Mouse (Mus musculus) CH12.LX (cell line): ENCODE measurements around the gene Wscd1. TPM values are rescaled to one million over a fixed set of nuclear protein-coding genes. Genes with fewer than 3 reads are reported as not detected.

ENCODE experiments used
- DNase-seq: peaks from one replicate; pipeline ENCODE4 v3.0.0-alpha.2; 2013; ENCODE audit errors: extremely low read depth
- H3K27ac ChIP-seq: 2 replicates; pipeline ENCODE4 v1.5.1; 2012; ENCODE audit warnings: low read depth, mild to moderate bottlenecking, control low read depth, moderate library complexity; ENCODE audit not compliant: insufficient read depth
- H3K27me3 ChIP-seq: replicated peaks from 2 replicates; pipeline ENCODE3; 2012; ENCODE audit warnings: inconsistent platforms
- H3K36me3 ChIP-seq, 2 experiments: replicated peaks in 1 of 2; 2 replicates each; pipeline versions ENCODE3 to v1.6.1; 2012; ENCODE audit warnings: inconsistent platforms in 1 of 2, low read length in 1 of 2, mild to moderate bottlenecking in 1 of 2, mixed read lengths in 1 of 2, moderate library complexity in 1 of 2; ENCODE audit not compliant: control insufficient read depth in 1 of 2, insufficient read depth in 1 of 2
- H3K4me1 ChIP-seq, 2 experiments: 2 replicates each; pipeline ENCODE4 v1.6.1; 2012; ENCODE audit warnings: inconsistent platforms in 1 of 2, moderate library complexity in 1 of 2; ENCODE audit not compliant: insufficient read depth in 2 of 2, control insufficient read depth in 1 of 2
- H3K4me2 ChIP-seq: 2 replicates; pipeline ENCODE4 v1.6.1; 2012; ENCODE audit warnings: low read depth, mild to moderate bottlenecking, control low read depth; ENCODE audit not compliant: poor library complexity, insufficient read depth, severe bottlenecking
- H3K4me3 ChIP-seq, 3 experiments: fragments of 150-350 bp in 1 of 3; sonication (generic) in 1 of 3; replicated peaks in 1 of 3; 2 replicates each; pipeline versions ENCODE3 to v1.5.1; 2011 to 2012; ENCODE audit warnings: low read depth in 2 of 3, low read length in 2 of 3, mild to moderate bottlenecking in 2 of 3, moderate library complexity in 2 of 3, control low read depth in 1 of 3, improper control_type of control experiment in 1 of 3, inconsistent platforms in 1 of 3, mixed read lengths in 1 of 3; ENCODE audit not compliant: poor library complexity in 1 of 3
- H3K79me2 ChIP-seq: replicated peaks from 2 replicates; pipeline ENCODE4 v1.6.1; 2012; ENCODE audit warnings: mild to moderate bottlenecking, moderate library complexity; ENCODE audit not compliant: control insufficient read depth, poor library complexity, insufficient read depth, severe bottlenecking; ENCODE audit errors: extremely low read depth
- H3K9ac ChIP-seq: 2 replicates; pipeline ENCODE4 v1.6.1; 2012; ENCODE audit warnings: low read depth, mild to moderate bottlenecking, control low read depth, moderate library complexity; ENCODE audit not compliant: insufficient read depth
- H3K9me3 ChIP-seq: replicated peaks from 2 replicates; pipeline ENCODE3; 2012; ENCODE audit warnings: low read length, inconsistent platforms, mixed read lengths
- BHLHE40 ChIP-seq: IDR thresholded peaks from 2 replicates; pipeline ENCODE4 v1.6.1; 2011; ENCODE audit warnings: mild to moderate bottlenecking, low read depth, low read length, improper control_type of control experiment
- CHD1 ChIP-seq: IDR thresholded peaks from 2 replicates; pipeline ENCODE4 v1.6.1; 2012; ENCODE audit warnings: low read depth, low read length, improper control_type of control experiment, inconsistent platforms
- CHD2 ChIP-seq: IDR thresholded peaks from 2 replicates; pipeline ENCODE4 v1.6.1; 2011; ENCODE audit warnings: low read length, improper control_type of control experiment
- CTCF ChIP-seq, 2 experiments: IDR thresholded peaks in 1 of 2; conservative IDR thresholded peaks in 1 of 2; 2 replicates each; pipeline ENCODE4 v1.5.1; 2011 to 2012; ENCODE audit warnings: low read depth in 2 of 2, low read length in 2 of 2, improper control_type of control experiment in 1 of 2, inconsistent platforms in 1 of 2, mild to moderate bottlenecking in 1 of 2, moderate library complexity in 1 of 2
- ETS1 ChIP-seq: conservative IDR thresholded peaks from 2 replicates; pipeline ENCODE4 v1.6.1; 2012; ENCODE audit warnings: low read depth, mild to moderate bottlenecking, inconsistent platforms, low read length, improper control_type of control experiment, moderate library complexity
- GABPA ChIP-seq: IDR thresholded peaks from 2 replicates; pipeline ENCODE4 v1.6.1; 2012; ENCODE audit warnings: low read depth, low read length, improper control_type of control experiment, inconsistent platforms; ENCODE audit not compliant: insufficient replicate concordance
- HCFC1 ChIP-seq: IDR thresholded peaks from 2 replicates; pipeline ENCODE4 v1.6.1; 2012; ENCODE audit warnings: low read depth, mild to moderate bottlenecking, inconsistent platforms, low read length, improper control_type of control experiment
- IRF4 ChIP-seq: IDR thresholded peaks from 2 replicates; pipeline ENCODE4 v1.6.1; 2014; ENCODE audit warnings: low read depth, mild to moderate bottlenecking, inconsistent platforms, low read length, improper control_type of control experiment
- JUN ChIP-seq: IDR thresholded peaks from 2 replicates; pipeline ENCODE4 v1.6.1; 2011; ENCODE audit warnings: low read depth, mild to moderate bottlenecking, low read length, improper control_type of control experiment, moderate library complexity; ENCODE audit not compliant: insufficient read depth
- JUND ChIP-seq: conservative IDR thresholded peaks from 2 replicates; pipeline ENCODE4 v1.6.1; 2011; ENCODE audit warnings: low read depth, low read length, improper control_type of control experiment
- KAT2A ChIP-seq: IDR thresholded peaks from 2 replicates; pipeline ENCODE4 v1.6.1; 2012; ENCODE audit warnings: low read length, improper control_type of control experiment, inconsistent platforms; ENCODE audit not compliant: insufficient replicate concordance
- MAFK ChIP-seq: IDR thresholded peaks from 2 replicates; pipeline ENCODE4 v1.6.1; 2011; ENCODE audit warnings: low read length, improper control_type of control experiment; ENCODE audit not compliant: insufficient replicate concordance
- MAZ ChIP-seq: IDR thresholded peaks from 2 replicates; pipeline ENCODE4 v1.6.1; 2012; ENCODE audit warnings: low read depth, mild to moderate bottlenecking, inconsistent platforms, low read length, improper control_type of control experiment, moderate library complexity
- MEF2A ChIP-seq: IDR thresholded peaks from 2 replicates; pipeline ENCODE4 v1.6.1; 2014; ENCODE audit warnings: low read depth, mild to moderate bottlenecking, inconsistent platforms, low read length, improper control_type of control experiment, borderline replicate concordance
- MXI1 ChIP-seq: IDR thresholded peaks from 2 replicates; pipeline ENCODE4 v1.6.1; 2011; ENCODE audit warnings: mild to moderate bottlenecking, low read depth, low read length, improper control_type of control experiment
- NELFE ChIP-seq: IDR thresholded peaks from 2 replicates; pipeline ENCODE4 v1.6.1; 2011; ENCODE audit warnings: low read depth, low read length, improper control_type of control experiment
- NRF1 ChIP-seq: IDR thresholded peaks from 2 replicates; pipeline ENCODE4 v1.6.1; 2014; ENCODE audit warnings: low read depth, mild to moderate bottlenecking, inconsistent platforms, low read length, improper control_type of control experiment, moderate library complexity
- PAX5 ChIP-seq: IDR thresholded peaks from 2 replicates; pipeline ENCODE4 v1.6.1; 2012; ENCODE audit warnings: low read length, inconsistent platforms, mixed read lengths
- POLR2A ChIP-seq: IDR thresholded peaks from 2 replicates; pipeline ENCODE4 v1.6.1; 2011; ENCODE audit warnings: low read depth, mild to moderate bottlenecking, improper control_type of control experiment, low read length
- RAD21 ChIP-seq: IDR thresholded peaks from 2 replicates; pipeline ENCODE4 v1.6.1; 2011; ENCODE audit warnings: low read depth, mild to moderate bottlenecking, low read length, improper control_type of control experiment, moderate library complexity
- RCOR1 ChIP-seq: conservative IDR thresholded peaks from 2 replicates; pipeline ENCODE4 v1.6.1; 2012; ENCODE audit warnings: low read depth, mild to moderate bottlenecking, inconsistent platforms, low read length, improper control_type of control experiment
- TBP ChIP-seq: conservative IDR thresholded peaks from 2 replicates; pipeline ENCODE4 v1.6.1; 2011; ENCODE audit warnings: low read depth, low read length, improper control_type of control experiment
- TCF12 ChIP-seq: IDR thresholded peaks from 2 replicates; pipeline ENCODE4 v1.6.1; 2014; ENCODE audit warnings: low read depth, mild to moderate bottlenecking, inconsistent platforms, low read length, improper control_type of control experiment
- USF1 ChIP-seq: IDR thresholded peaks from 2 replicates; pipeline ENCODE4 v1.6.1; 2014; ENCODE audit warnings: low read depth, mild to moderate bottlenecking, inconsistent platforms, low read length, improper control_type of control experiment
- USF2 ChIP-seq: conservative IDR thresholded peaks from 2 replicates; pipeline ENCODE4 v1.6.1; 2011; ENCODE audit warnings: low read depth, low read length, improper control_type of control experiment
- ZC3H11A ChIP-seq: IDR thresholded peaks from 2 replicates; pipeline ENCODE4 v1.6.1; 2012; ENCODE audit warnings: low read depth, mild to moderate bottlenecking, inconsistent platforms, low read length, improper control_type of control experiment
- ZKSCAN1 ChIP-seq: IDR thresholded peaks from 2 replicates; pipeline ENCODE4 v1.6.1; 2012; ENCODE audit warnings: low read depth, inconsistent platforms, low read length, improper control_type of control experiment, borderline replicate concordance
- ZMIZ1 ChIP-seq: IDR thresholded peaks from 2 replicates; pipeline ENCODE4 v1.6.1; 2012; ENCODE audit warnings: low read depth, mild to moderate bottlenecking, inconsistent platforms, low read length, improper control_type of control experiment
- dilution Hi-C: fragments of 300-500 bp; cut with MboI; formaldehyde crosslinking; loops from 2 replicates; pipeline ENCODE4 v1.14.3; 2020; ENCODE audit warnings: low sequenced_read_pairs; ENCODE audit not compliant: extremely low pct_unique_long_range_greater_than_20kb, extremely low pct_ligation_motif_present
- in situ Hi-C: fragments of 300-500 bp; cut with MboI; formaldehyde crosslinking; loops from 3 replicates; pipeline ENCODE4 v1.14.3; 2019; ENCODE audit warnings: low sequenced_read_pairs, low pct_ligation_motif_present, low pct_unique_long_range_greater_than_20kb, mixed read lengths
- polyA plus RNA-seq: library from polyadenylated mRNA; unstranded; fragments of >175 nt; gene quantifications from 2 replicates; pipeline ENCODE4 v1.2.1, GENCODE M21; 2012; ENCODE audit warnings: low read depth; ENCODE audit not compliant: insufficient read length
- total RNA-seq, 2 experiments: library from RNA; depleted of rRNA; stranded (reverse); fragments of 300-350 nt in 1 of 2; fragments of >200 nt in 1 of 2; gene quantifications; 2 replicates each; pipeline ENCODE4 v1.2.3; 2012 to 2014

Wscd1 gene
- total and polyA plus RNA-seq, 3 experiments: not detected

GRCm38 (mm10) chr11:71751174-71751611 lies 1.5 kb downstream of the Wscd1 start:
- no peak overlapping the region for H3K4me2 ChIP-seq
- in situ Hi-C loops (no loop called here), dilution Hi-C loops (no loop called here)
- DNase-seq: no peak
- H3K36me3 ChIP-seq: no peaks in the 10 kb centered on the region
- peaks cover 73% of the 10 kb centered on the region for H3K27me3 ChIP-seq
- no peaks in the 10 kb centered on the region for H3K4me1 ChIP-seq
- no peak overlapping the region for H3K9ac ChIP-seq
- no peak overlapping the region for H3K27ac ChIP-seq
- no peak overlapping the region for H3K4me3 ChIP-seq
- H3K79me2 ChIP-seq: no peaks in the 10 kb centered on the region
- peaks cover 7% of the 10 kb centered on the region for H3K9me3 ChIP-seq
- TF ChIP-seq POLR2A: no peak
- no peak for TF ChIP-seq KAT2A
- TF ChIP-seq TCF12: no peak
- no peak for TF ChIP-seq ZC3H11A
- no peak for TF ChIP-seq JUN
- no peak for TF ChIP-seq PAX5
- TF ChIP-seq ZKSCAN1: no peak
- no peak for TF ChIP-seq BHLHE40
- TF ChIP-seq ETS1: no peak
- no peak for TF ChIP-seq CTCF (conservative IDR thresholded peaks at IDR 0.05 in 1 of 2, IDR thresholded peaks at IDR 0.05 in 1 of 2; ENCODE audit: low read depth in 2 of 2, low read length in 2 of 2)
- no peak for TF ChIP-seq RCOR1
- no peak for TF ChIP-seq CHD1
- TF ChIP-seq JUND: no peak
- TF ChIP-seq MEF2A: no peak
- TF ChIP-seq GABPA: no peak
- TF ChIP-seq MAFK: no peak
- no peak for TF ChIP-seq NELFE
- TF ChIP-seq TBP: no peak
- TF ChIP-seq USF2: no peak
- TF ChIP-seq USF1: no peak

- TF ChIP-seq MAZ (no peak), TCF12 (no peak), CTCF (conservative IDR thresholded peaks at IDR 0.05 in 1 of 2, IDR thresholded peaks at IDR 0.05 in 1 of 2; ENCODE audit: low read depth in 2 of 2, low read length in 2 of 2) (no peak), GABPA (no peak), RAD21 (no peak), NRF1 (no peak), USF1 (no peak), MXI1 (no peak), JUN (no peak), ZMIZ1 (no peak), IRF4 (no peak), ZKSCAN1 (no peak), CHD2 (no peak), RCOR1 (no peak), HCFC1 (no peak), KAT2A (no peak), JUND (no peak)
- TF ChIP-seq, all 38 proteins: peak for 0
- Histone ChIP-seq H3K79me2 (no peaks in the 10 kb centered on the region), H3K9ac (no peak overlapping the region), H3K4me3 (no peak overlapping the region), H3K9me3 (peaks cover 6% of the 10 kb centered on the region), H3K27me3 (peaks cover 73% of the 10 kb centered on the region), H3K4me2 (no peak overlapping the region), H3K27ac (no peak overlapping the region), H3K4me1 (no peaks in the 10 kb centered on the region), H3K36me3 (no peaks in the 10 kb centered on the region)
- no peak for DNase-seq
- dilution Hi-C loops (no loop called here), in situ Hi-C loops (no loop called here)
These were observed 2.0 kb downstream of the Wscd1 start for GRCm38 (mm10) chr11:71751689-71752088.
